Mouse (Mus musculus) erythroblast, adult 5-6 weeks (primary cell): ENCODE results near the gene Bmp3. TPM values are rescaled to one million over a fixed set of nuclear protein-coding genes. Genes with fewer than 3 reads are reported as not detected.

Source experiments
- ATAC-seq: replicated peaks from 2 replicates; pipeline ENCODE4 v1.8.0; 2016; ENCODE audit warnings: moderate number of reproducible peaks, mild to moderate bottlenecking, moderate TSS enrichment, inconsistent platforms; ENCODE audit not compliant: poor library complexity, low FRiP score, severe bottlenecking
- total RNA-seq, 2 experiments: library from RNA; stranded (forward) in 1 of 2; stranded (reverse) in 1 of 2; fragments of 150-400 nt in 1 of 2; fragments of 200-764, 138-1000 nt in 1 of 2; gene quantifications; 2 replicates each; pipeline versions ENCODE4 v1.2.3 to v1.2.4; 2015 to 2017; ENCODE audit warnings: low replicate concordance in 2 of 2

Gene Bmp3
- total RNA-seq (2015; ENCODE audit: low replicate concordance) (not detected in 2 replicates), total RNA-seq (2017; ENCODE audit: low replicate concordance) (0.14 TPM in 1 of 2 replicates, not detected in the other)

- ATAC-seq: no peak
These were observed at the start of gene Bmp3 for GRCm38 (mm10) chr5:98854264-98854626. Gene Bmp3, plus strand, starts transcription at chr5:98854415.

- ATAC-seq: no peak
These were observed 49.5 kb upstream of the Bmp3 start for GRCm38 (mm10) chr5:98804761-98805160.

GRCm38 (mm10) chr5:98806492-98806891 lies 47.7 kb upstream of the Bmp3 start:
- no peak for ATAC-seq

DNA sequence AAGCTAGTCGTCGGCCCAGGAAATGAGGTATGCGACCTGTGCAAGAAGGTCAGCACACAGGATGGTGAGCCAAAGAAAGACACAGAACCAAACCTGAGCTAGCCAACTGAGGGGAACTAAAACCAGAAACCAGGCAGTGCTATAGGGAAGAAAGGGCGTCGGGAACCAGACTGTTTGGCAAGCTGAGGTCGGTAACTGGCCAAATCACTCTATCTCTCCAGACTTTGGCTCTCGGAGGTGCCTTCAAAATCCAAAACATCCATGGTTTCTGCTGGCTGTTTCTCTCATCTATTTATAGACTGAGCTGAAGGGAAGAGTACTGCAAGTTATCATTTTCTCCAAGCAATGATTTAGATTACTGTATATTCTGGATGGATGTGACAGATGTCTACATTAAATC lies 47.2 kb upstream of the Bmp3 start:
- ATAC-seq: no peak

GRCm38 (mm10) chr5:98807953-98808352 lies 46.3 kb upstream of the Bmp3 start:
- ATAC-seq: no peak

DNA sequence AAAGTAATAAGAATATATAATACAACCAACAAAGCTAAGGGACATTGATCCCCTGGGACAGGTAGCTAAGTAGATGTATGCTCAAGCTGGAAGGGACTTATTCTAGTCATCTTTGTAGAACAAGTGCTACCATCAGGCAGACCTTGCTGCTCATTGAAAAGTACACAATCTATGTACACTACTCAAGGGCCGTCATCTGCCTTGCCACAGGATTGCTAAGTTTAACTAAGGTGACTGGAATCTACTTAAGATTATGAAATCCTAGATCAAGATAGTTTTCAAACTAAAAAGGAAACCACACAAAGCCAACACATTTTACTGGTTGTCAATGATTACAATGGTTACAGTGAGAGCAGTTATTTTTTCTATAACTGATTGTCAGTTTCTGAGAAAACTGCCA lies 41.8 kb upstream of the Bmp3 start:
- no peak for ATAC-seq

GRCm38 (mm10) chr5:98815269-98815668 lies 38.9 kb upstream of the Bmp3 start:
- no peak for ATAC-seq

GRCm38 (mm10) chr5:98833760-98834159 lies 20.5 kb upstream of the Bmp3 start:
- ATAC-seq: no peak

DNA sequence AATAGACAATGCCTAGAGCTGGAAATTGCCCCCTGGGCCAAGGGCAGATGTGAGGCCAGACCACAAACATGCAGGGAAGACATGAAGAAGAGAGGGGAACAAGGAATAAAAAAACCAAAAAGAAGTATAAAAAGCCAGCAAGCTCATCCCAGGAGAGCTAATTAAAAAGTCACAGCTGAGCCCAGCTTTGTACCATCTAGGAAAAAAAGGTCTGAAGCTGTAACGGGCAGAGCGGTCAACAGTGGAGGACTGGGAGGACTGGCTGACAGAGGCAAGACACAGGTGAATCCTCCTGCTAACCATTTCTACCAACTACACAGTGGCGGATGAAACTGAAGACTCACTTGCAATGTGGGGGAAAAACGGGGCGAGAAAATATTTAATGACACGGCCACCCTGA lies 19.9 kb upstream of the Bmp3 start:
- ATAC-seq: no peak

- ATAC-seq: no peak
These were observed 11.5 kb upstream of the Bmp3 start for GRCm38 (mm10) chr5:98842600-98843310.

- ATAC-seq: no peak
These were observed 9.6 kb upstream of the Bmp3 start for GRCm38 (mm10) chr5:98844664-98845063.

- no peak for ATAC-seq
These were observed 681 bp downstream of the Bmp3 start for GRCm38 (mm10) chr5:98854627-98855564.

DNA sequence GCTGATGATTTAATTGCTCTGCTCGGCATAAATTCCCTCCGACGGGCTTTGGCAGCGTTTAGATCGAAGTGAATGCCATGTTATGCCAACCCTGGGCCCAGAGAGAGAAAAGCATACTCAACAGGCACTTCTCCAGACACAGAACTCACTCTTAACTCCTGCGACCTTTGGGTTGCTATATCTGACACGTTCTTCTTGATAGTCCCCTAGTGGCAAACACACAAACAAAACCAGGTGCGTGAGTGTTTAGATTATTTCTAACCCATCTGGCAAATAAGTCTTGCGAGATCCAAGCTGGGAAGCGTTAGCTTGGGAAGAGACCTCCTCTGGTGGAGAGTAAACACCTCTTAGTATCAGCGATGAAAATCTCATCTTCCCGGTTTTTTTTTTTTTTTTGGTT lies 1.5 kb downstream of the Bmp3 start:
- ATAC-seq: no peak

- no peak for ATAC-seq
These were observed 2.1 kb downstream of the Bmp3 start for GRCm38 (mm10) chr5:98856356-98856755.

DNA sequence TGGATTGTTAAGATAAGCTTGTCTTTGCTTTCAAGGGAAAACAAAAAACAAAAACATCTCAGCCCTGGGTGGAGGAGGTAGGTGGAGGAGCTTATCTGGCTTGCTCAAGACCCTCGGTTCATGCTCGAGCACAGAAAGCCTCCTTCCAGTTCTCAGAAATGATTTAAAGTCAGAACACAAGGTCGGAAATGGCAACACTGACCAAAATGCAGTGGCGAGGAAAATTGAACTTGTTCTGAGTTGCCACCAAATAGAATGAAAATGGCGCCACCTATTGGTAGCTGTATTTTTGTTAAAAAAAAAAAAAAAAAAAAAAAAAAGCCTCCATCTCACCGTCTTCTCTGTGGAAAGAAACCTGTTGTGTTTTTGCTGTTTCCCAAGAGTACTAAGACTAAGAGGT lies 9.7 kb downstream of the Bmp3 start:
- ATAC-seq: no peak

GRCm38 (mm10) chr5:98865146-98865545 lies 10.9 kb downstream of the Bmp3 start:
- ATAC-seq: no peak

DNA sequence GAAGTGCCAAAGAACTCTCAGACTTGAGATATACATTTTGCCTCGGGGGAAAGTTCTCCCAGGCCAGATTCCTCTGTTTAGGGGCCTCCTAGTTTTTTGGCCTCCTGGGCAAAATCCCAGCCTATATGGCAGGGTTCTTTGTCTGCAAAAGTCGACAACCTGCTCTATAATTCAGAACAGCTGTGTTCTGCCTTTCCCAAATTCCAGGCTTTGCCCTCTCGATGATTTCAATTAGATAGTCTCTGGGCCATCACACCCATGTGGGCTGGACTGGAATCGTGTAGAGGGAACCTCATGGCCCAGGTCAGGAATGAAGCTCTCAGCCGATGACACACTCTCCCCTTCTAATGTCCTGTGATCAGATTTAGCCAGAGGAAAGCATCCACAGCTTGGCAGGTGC lies 21.8 kb downstream of the Bmp3 start:
- no peak for ATAC-seq

DNA sequence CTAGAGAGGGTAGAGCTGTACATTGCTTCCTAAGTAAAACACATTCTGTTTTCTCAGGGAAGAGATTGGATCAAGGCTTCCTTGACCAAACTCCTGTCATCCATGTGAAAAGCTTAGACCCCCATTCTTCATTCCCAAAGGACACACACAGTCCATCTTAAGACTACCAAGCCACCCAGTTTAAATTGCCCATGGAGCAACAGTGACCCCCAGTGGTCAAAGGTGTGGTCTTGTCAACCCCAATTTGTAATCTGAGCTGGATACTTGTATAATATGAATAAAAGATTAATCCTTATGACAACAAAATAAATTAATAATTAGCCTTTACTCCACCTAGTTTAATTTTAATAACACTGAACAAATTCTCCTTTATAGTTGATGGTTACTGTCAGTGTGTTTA lies 24.7 kb downstream of the Bmp3 start:
- ATAC-seq: no peak

DNA sequence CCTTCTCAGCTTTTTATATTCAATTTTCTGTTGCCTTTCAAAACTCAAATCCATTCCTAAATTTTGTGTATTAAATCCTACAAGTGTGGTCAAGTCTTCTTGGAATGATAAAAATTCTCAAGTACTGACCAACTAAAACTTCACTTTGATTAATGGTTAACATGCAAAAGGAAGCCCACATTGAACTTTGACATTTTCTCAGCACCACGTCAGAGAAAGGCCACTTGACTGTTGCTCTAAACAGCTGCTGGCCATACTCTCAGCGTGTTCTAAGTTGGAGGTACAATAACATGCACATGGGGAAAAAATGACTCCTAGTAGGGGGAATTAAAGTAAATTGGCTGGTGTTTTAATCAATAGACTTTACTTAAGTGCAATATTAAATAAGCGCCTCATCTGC lies 27.9 kb downstream of the Bmp3 start:
- no peak for ATAC-seq

DNA sequence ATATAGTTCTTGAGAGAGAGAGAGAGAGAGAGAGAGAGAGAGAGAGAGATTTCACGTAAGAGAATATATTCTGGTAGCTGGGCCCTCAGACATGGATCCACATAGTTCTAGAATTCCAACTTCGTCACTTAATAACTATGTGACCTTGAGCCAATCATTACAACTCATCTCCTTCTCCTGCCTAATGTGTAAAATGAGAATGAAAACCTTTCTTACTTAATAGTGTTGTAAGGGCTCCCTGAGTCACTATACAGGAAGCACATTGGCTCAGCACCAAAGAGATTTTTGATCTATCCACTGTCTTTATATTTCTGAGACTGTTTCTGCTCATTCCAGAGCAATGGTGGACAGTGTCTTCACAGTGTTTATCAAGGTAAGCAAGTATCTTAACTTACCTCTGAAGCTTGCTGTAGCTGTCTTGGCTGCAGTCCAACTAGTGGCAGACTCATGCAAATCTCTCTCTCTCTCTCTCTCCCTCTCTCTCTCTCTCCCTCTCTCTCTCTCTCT lies 36.4 kb downstream of the Bmp3 start:
- no peak for ATAC-seq

GRCm38 (mm10) chr5:98894281-98894680 lies 40.1 kb downstream of the Bmp3 start:
- no peak for ATAC-seq
